ENCODE assay signal across 8 mouse cellular contexts in genomic region chr13:23576351-23576881, GRCm38 (mm10). TPM values are rescaled to one million over a fixed set of nuclear protein-coding genes. Genes with fewer than 3 reads are reported as not detected.
DNase-seq lines count a peak whose midpoint lies in the region; ATAC-seq and TF ChIP-seq lines count a peak whose summit lies in the region.

No protein-coding gene starts in this region.

- DNase-seq in 3T3-L1 (ENCODE audit: low read depth, low spot score) (peak; percentile 67), G1E (ENCODE audit: low spot score) (no peak)
- no peak for DNase-seq in forebrain, embryonic 14.5 days (ENCODE audit: low spot score)
- DNase-seq in liver, embryonic 14.5 days (ENCODE audit: low read depth in 3 of 3, low spot score in 3 of 3), result no peak
- DNase-seq in left cerebral cortex, adult 18-20 months (ENCODE audit: low spot score in 2 of 2), result no peak

- peak overlapping the region; percentile 78 for H3K27ac ChIP-seq in forebrain, embryonic 14.5 days (ENCODE audit: low read depth, low read length)
- peak overlapping the region; percentile 98 for H3K27ac ChIP-seq in liver, embryonic 14.5 days

- WGBS in forebrain, embryonic 14.5 days, result 2% methylated on average over 7 of the region's 7 CpGs
- WGBS in liver, embryonic 14.5 days (ENCODE audit: insufficient replicate concordance), result 4% methylated on average over 7 of the region's 7 CpGs

- no peak for TF ChIP-seq CTCF in G1E (IDR thresholded peaks at IDR 0.05; ENCODE audit: low read depth, low read length)
- no peak for TF ChIP-seq CTCF in liver, embryonic 14.5 days (IDR thresholded peaks at IDR 0.05; ENCODE audit: low read depth)

- H3K9me3 ChIP-seq in G1E (replicated peaks), result no peaks in the 10 kb centered on the region
- no peaks in the 10 kb centered on the region for H3K9me3 ChIP-seq in forebrain, embryonic 14.5 days (replicated peaks; ENCODE audit: control insufficient read depth, low read length)
- no peaks in the 10 kb centered on the region for H3K9me3 ChIP-seq in liver, embryonic 14.5 days (ENCODE audit: control insufficient read depth, low read length)

- H3K9ac ChIP-seq in forebrain, embryonic 14.5 days (ENCODE audit: low read length), result peak overlapping the region; percentile 74
- H3K9ac ChIP-seq in liver, embryonic 14.5 days (replicated peaks), result peak overlapping the region; percentile 99

- no peaks in the 10 kb centered on the region for H3K36me3 ChIP-seq in G1E (replicated peaks)
- no peaks in the 10 kb centered on the region for H3K36me3 ChIP-seq in forebrain, embryonic 14.5 days (ENCODE audit: control insufficient read depth, insufficient read depth, low read length)
- no peaks in the 10 kb centered on the region for H3K36me3 ChIP-seq in liver, embryonic 14.5 days (replicated peaks; ENCODE audit: control insufficient read depth, insufficient read depth, low read depth)

- ATAC-seq in G1E (ENCODE audit: extremely low read depth, insufficient number of reproducible peaks, low FRiP score, poor library complexity, severe bottlenecking), result no peak
- ATAC-seq in forebrain, embryonic 14.5 days, result no peak
- no peak for ATAC-seq in liver, embryonic 14.5 days (ENCODE audit: insufficient read depth)
- ATAC-seq in activated CD4-positive, CD25-positive, alpha-beta regulatory T cell, adult 4 months, result no peak
- no peak for ATAC-seq in CD4-positive, CD25-positive, alpha-beta regulatory T cell, adult 4 months
- ATAC-seq in cerebellum, adult (ENCODE audit: insufficient number of reproducible peaks, low FRiP score, low TSS enrichment), result no peak

- no peaks in the 10 kb centered on the region for H3K27me3 ChIP-seq in G1E (ENCODE audit: insufficient read depth, low read length)
- H3K27me3 ChIP-seq in forebrain, embryonic 14.5 days (replicated peaks; ENCODE audit: control insufficient read depth, insufficient read depth, low read length), result no peaks in the 10 kb centered on the region
- H3K27me3 ChIP-seq in liver, embryonic 14.5 days (ENCODE audit: control insufficient read depth, insufficient read depth, low read length), result no peaks in the 10 kb centered on the region

- peak overlapping the region; percentile 77 for H3K4me2 ChIP-seq in forebrain, embryonic 14.5 days (ENCODE audit: low read length)
- H3K4me2 ChIP-seq in liver, embryonic 14.5 days (ENCODE audit: low read depth), result peak overlapping the region; percentile 96

- H3K4me1 ChIP-seq in G1E (ENCODE audit: insufficient read depth, low read depth, low read length), result peaks cover 28% of the 10 kb centered on the region
- H3K4me1 ChIP-seq in forebrain, embryonic 14.5 days (ENCODE audit: control insufficient read depth, insufficient read depth, low read length), result peaks cover 31% of the 10 kb centered on the region
- H3K4me1 ChIP-seq in liver, embryonic 14.5 days (replicated peaks; ENCODE audit: control insufficient read depth in 2 of 2, insufficient read depth in 2 of 2, low read length in 1 of 2), result peaks cover 18% of the 10 kb centered on the region in 2 experiments

- peak overlapping the region; percentile 69 for H3K4me3 ChIP-seq in G1E (ENCODE audit: low read depth, low read length)
- H3K4me3 ChIP-seq in forebrain, embryonic 14.5 days (ENCODE audit: low read depth, low read length), result peak overlapping the region; percentile 37
- H3K4me3 ChIP-seq in liver, embryonic 14.5 days (ENCODE audit: insufficient read depth in 1 of 2, low read depth in 2 of 2, low read length in 2 of 2), result peak overlapping the region; percentile 65 to 69

- no peak; the same call in 1 of the 2 replicates for TF ChIP-seq EP300 in liver, embryonic 14.5 days (IDR thresholded peaks at IDR 0.05; ENCODE audit: low read depth)

RNA-seq across cellular contexts. Expression of gene Hist1h3d, which starts 0.9 kb away (rescaled TPM):
- 524 and 556 TPM in 2 replicates for total RNA-seq in G1E (2014; fragmentation: Nextera tagmentation)
- total RNA-seq in G1E (2017), result 92.0 and 101 TPM in 2 replicates
- 3.7 and 9.6 TPM in 2 replicates for polyA plus RNA-seq in G1E (2012)
- polyA plus RNA-seq in forebrain, embryonic 14.5 days (2014; fragmentation: Nextera tagmentation; extraction: Ambion mirVana), result 5.8 and 5.9 TPM in 2 replicates
- 20.4 and 27.3 TPM in 2 replicates for polyA plus RNA-seq in liver, embryonic 14.5 days (2012; rRNA removed)
- polyA plus RNA-seq in liver, embryonic 14.5 days (2014; fragmentation: Nextera tagmentation; extraction: Ambion mirVana), result 7.1 and 7.2 TPM in 2 replicates
- polyA plus RNA-seq in activated CD4-positive, CD25-positive, alpha-beta regulatory T cell, adult 4 months (2017; shearing (Covaris generic)), result not detected
- total RNA-seq in left cerebral cortex, adult 18-20 months (2021), result 10 to 100 TPM in 1 of 2 experiments, 1 to 10 TPM in 1; 9.3 to 10.4 TPM
- not detected for polyA plus RNA-seq in CD4-positive, CD25-positive, alpha-beta regulatory T cell, adult 4 months (2017; shearing (Covaris generic))

RNA-seq across cellular contexts. Expression of gene Hist1h2ad, which starts 2.2 kb away (rescaled TPM):
- total RNA-seq in G1E (2014; fragmentation: Nextera tagmentation) (5.3 and 7.3 TPM in 2 replicates), G1E (2017) (491 and 756 TPM in 2 replicates)
- polyA plus RNA-seq in G1E (2012), result 2.3 and 7.4 TPM in 2 replicates
- polyA plus RNA-seq in forebrain, embryonic 14.5 days (2014; fragmentation: Nextera tagmentation; extraction: Ambion mirVana), result 2.2 and 3.2 TPM in 2 replicates
- polyA plus RNA-seq in liver, embryonic 14.5 days (2012; rRNA removed), result 10.4 and 25.5 TPM in 2 replicates
- polyA plus RNA-seq in liver, embryonic 14.5 days (2014; fragmentation: Nextera tagmentation; extraction: Ambion mirVana), result 4.7 and 5.1 TPM in 2 replicates
- polyA plus RNA-seq in activated CD4-positive, CD25-positive, alpha-beta regulatory T cell, adult 4 months (2017; shearing (Covaris generic)), result 1 to 10 TPM in 1 of 2 experiments, not detected in 1; 2.3 TPM
- 10 to 100 TPM in 1 of 2 experiments, 1 to 10 TPM in 1; 6.3 to 11.0 TPM for total RNA-seq in left cerebral cortex, adult 18-20 months (2021)
- under 1 TPM in 1 of 2 experiments, not detected in 1; 0.96 TPM for polyA plus RNA-seq in CD4-positive, CD25-positive, alpha-beta regulatory T cell, adult 4 months (2017; shearing (Covaris generic))

RNA-seq across cellular contexts. Expression of gene Hist1h2bf, which starts 2.4 kb away (rescaled TPM):
- total RNA-seq in G1E (2014; fragmentation: Nextera tagmentation), result 610 and 627 TPM in 2 replicates
- total RNA-seq in G1E (2017), result 748 and 859 TPM in 2 replicates
- 5.7 and 27.4 TPM in 2 replicates for polyA plus RNA-seq in G1E (2012)
- 1.2 and 3.9 TPM in 2 replicates for polyA plus RNA-seq in forebrain, embryonic 14.5 days (2014; fragmentation: Nextera tagmentation; extraction: Ambion mirVana)
- polyA plus RNA-seq in liver, embryonic 14.5 days (2012; rRNA removed), result 15.9 and 35.2 TPM in 2 replicates
- 3.4 and 4.4 TPM in 2 replicates for polyA plus RNA-seq in liver, embryonic 14.5 days (2014; fragmentation: Nextera tagmentation; extraction: Ambion mirVana)
- polyA plus RNA-seq in activated CD4-positive, CD25-positive, alpha-beta regulatory T cell, adult 4 months (2017; shearing (Covaris generic)), result under 1 TPM in 1 of 2 experiments, not detected in 1; 0.83 TPM
- total RNA-seq in left cerebral cortex, adult 18-20 months (2021), result 10 to 100 TPM; 14.7 to 26.1 TPM
- polyA plus RNA-seq in CD4-positive, CD25-positive, alpha-beta regulatory T cell, adult 4 months (2017; shearing (Covaris generic)), result not detected

RNA-seq across cellular contexts. Expression of gene Hist1h4d, which starts 5.0 kb away (rescaled TPM):
- total RNA-seq in G1E (2014; fragmentation: Nextera tagmentation) (2,252 and 2,609 TPM in 2 replicates), G1E (2017) (1,080 and 1,131 TPM in 2 replicates)
- 14.6 and 40.1 TPM in 2 replicates for polyA plus RNA-seq in G1E (2012)
- polyA plus RNA-seq in forebrain, embryonic 14.5 days (2014; fragmentation: Nextera tagmentation; extraction: Ambion mirVana), result 61.0 and 106 TPM in 2 replicates
- 8.6 and 12.8 TPM in 2 replicates for polyA plus RNA-seq in liver, embryonic 14.5 days (2012; rRNA removed)
- polyA plus RNA-seq in liver, embryonic 14.5 days (2014; fragmentation: Nextera tagmentation; extraction: Ambion mirVana), result 152 and 155 TPM in 2 replicates
- 10 to 100 TPM; 36.8 to 39.3 TPM for polyA plus RNA-seq in activated CD4-positive, CD25-positive, alpha-beta regulatory T cell, adult 4 months (2017; shearing (Covaris generic))
- 100 to 1,000 TPM; 166 to 191 TPM for total RNA-seq in left cerebral cortex, adult 18-20 months (2021)
- polyA plus RNA-seq in CD4-positive, CD25-positive, alpha-beta regulatory T cell, adult 4 months (2017; shearing (Covaris generic)), result 10 to 100 TPM; 20.2 to 22.9 TPM

RNA-seq across cellular contexts. Expression of gene Hist1h2bg, which starts 5.2 kb away (rescaled TPM):
- total RNA-seq in G1E (2014; fragmentation: Nextera tagmentation) (1,531 and 1,684 TPM in 2 replicates), G1E (2017) (1,342 and 1,812 TPM in 2 replicates)
- 13.0 and 49.8 TPM in 2 replicates for polyA plus RNA-seq in G1E (2012)
- 2.3 and 4.3 TPM in 2 replicates for polyA plus RNA-seq in forebrain, embryonic 14.5 days (2014; fragmentation: Nextera tagmentation; extraction: Ambion mirVana)
- polyA plus RNA-seq in liver, embryonic 14.5 days (2012; rRNA removed), result 42.1 and 55.9 TPM in 2 replicates
- 6.9 and 10.2 TPM in 2 replicates for polyA plus RNA-seq in liver, embryonic 14.5 days (2014; fragmentation: Nextera tagmentation; extraction: Ambion mirVana)
- 1 to 10 TPM; 4.0 to 5.7 TPM for polyA plus RNA-seq in activated CD4-positive, CD25-positive, alpha-beta regulatory T cell, adult 4 months (2017; shearing (Covaris generic))
- total RNA-seq in left cerebral cortex, adult 18-20 months (2021), result 10 to 100 TPM; 61.6 to 70.8 TPM
- 1 to 10 TPM; 8.0 to 8.6 TPM for polyA plus RNA-seq in CD4-positive, CD25-positive, alpha-beta regulatory T cell, adult 4 months (2017; shearing (Covaris generic))
